Mouse (Mus musculus) kidney, adult 2 months (tissue): ENCODE measurements at regions not wholly inside any gene's neighbourhood (a gene's known extent, or its start where the extent isn't known, plus 50 kb on each side); places are given as distances from the start of the nearest gene placed in this dataset.

ENCODE experiments used
- DNase-seq: peaks from one replicate; pipeline ENCODE4 v3.0.0; 2021
- H3K27ac ChIP-seq: fragments of 200-500 bp; 2 replicates; pipeline ENCODE4 v1.5.1; 2012; ENCODE audit warnings: low read depth, low read length, control low read depth, inconsistent platforms; ENCODE audit not compliant: insufficient read depth
- H3K27me3 ChIP-seq: fragments of 200-500 bp; replicated peaks from 2 replicates; pipeline ENCODE4 v1.6.1; 2012; ENCODE audit warnings: mild to moderate bottlenecking, moderate library complexity, low read length, inconsistent platforms; ENCODE audit not compliant: control insufficient read depth, insufficient read depth
- H3K36me3 ChIP-seq: fragments of 200-500 bp; 2 replicates; pipeline ENCODE4 v1.6.1; 2012; ENCODE audit warnings: mild to moderate bottlenecking, moderate library complexity, low read length, inconsistent platforms; ENCODE audit not compliant: control insufficient read depth, insufficient read depth
- H3K4me1 ChIP-seq: fragments of 200-500 bp; 2 replicates; pipeline ENCODE4 v1.6.1; 2011; ENCODE audit warnings: low read length; ENCODE audit not compliant: control insufficient read depth, insufficient read depth
- H3K4me3 ChIP-seq: fragments of 200-500 bp; 2 replicates; pipeline ENCODE4 v1.5.1; 2011; ENCODE audit warnings: mild to moderate bottlenecking, low read depth, low read length, control low read depth; ENCODE audit not compliant: insufficient read depth
- CTCF ChIP-seq: fragments of 200-500 bp; conservative IDR thresholded peaks from 2 replicates; pipeline ENCODE4 v1.5.1; 2011; ENCODE audit warnings: low read depth, mild to moderate bottlenecking, control low read depth, low read length, moderate library complexity, mixed read lengths; ENCODE audit not compliant: insufficient read depth, insufficient read length
- POLR2A ChIP-seq: fragments of 200-500 bp; IDR thresholded peaks from one replicate; pipeline ENCODE4 v1.6.1; 2011; ENCODE audit warnings: low read depth, low read length, control low read depth
- WGBS: fragments of 180-500 bp; shearing (Covaris S2); methylation state at CpG from one replicate; pipeline ENCODE4 v1.1.7; 2018; 5-methylcytosine and 5-hydroxymethylcytosine counted together

DNA sequence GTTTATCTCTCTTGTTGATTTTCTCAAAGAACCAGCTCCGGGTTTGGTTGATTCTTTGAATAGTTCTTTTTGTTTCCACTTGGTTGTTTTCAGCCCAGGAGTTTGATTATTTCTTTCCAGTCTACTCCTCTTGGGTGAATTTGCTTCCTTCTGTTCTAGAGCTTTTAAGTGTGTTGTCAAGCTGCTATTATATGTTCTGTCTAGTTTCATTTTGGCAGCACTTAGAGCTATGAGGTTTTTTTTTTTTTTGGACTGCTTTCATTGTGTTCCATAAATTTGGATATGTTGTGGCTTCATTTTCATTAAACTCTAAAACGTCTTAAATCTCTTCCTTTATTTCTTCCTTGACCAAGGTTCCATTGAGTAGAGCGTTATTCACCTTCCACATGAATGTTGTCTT is 485.3 kb downstream of the Slco6d1 start:
- no peaks in the 10 kb centered on the region for H3K36me3 ChIP-seq
- H3K4me3 ChIP-seq: no peak overlapping the region
- H3K4me1 ChIP-seq: no peaks in the 10 kb centered on the region
- no peak for TF ChIP-seq POLR2A
- TF ChIP-seq CTCF: no peak
- no peaks in the 10 kb centered on the region for H3K27me3 ChIP-seq
- WGBS: 79% methylated on average over 3 of the region's 3 CpGs
- DNase-seq: no peak
- H3K27ac ChIP-seq: no peak overlapping the region

DNA sequence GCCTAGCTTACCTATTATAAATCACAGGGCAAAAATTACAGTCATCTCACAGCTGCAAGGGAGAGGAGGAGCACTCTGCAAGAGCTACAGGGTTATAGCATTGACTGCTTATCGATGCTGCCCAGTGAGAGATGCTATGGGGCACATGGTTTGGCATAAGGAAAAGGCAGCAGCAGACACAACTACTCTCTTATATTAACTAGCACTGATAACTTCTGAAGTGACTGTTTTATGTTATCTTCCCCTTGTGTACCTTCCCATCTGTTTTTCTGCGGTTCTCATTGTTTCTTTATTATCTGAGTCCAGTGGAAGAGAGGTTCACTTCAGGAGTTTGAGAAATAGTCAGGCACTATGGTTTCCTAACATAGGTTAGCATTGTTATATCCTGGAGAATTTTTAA is 502.1 kb downstream of the Slco6d1 start:
- DNase-seq: no peak
- no peaks in the 10 kb centered on the region for H3K27me3 ChIP-seq
- no peaks in the 10 kb centered on the region for H3K4me1 ChIP-seq
- 85% methylated on average over 2 of the region's 2 CpGs for whole genome bisulfite sequencing
- H3K36me3 ChIP-seq: no peaks in the 10 kb centered on the region
- no peak overlapping the region for H3K4me3 ChIP-seq
- no peak overlapping the region for H3K27ac ChIP-seq
- TF ChIP-seq CTCF: no peak
- no peak for TF ChIP-seq POLR2A

- Histone ChIP-seq H3K27ac (no peak overlapping the region), H3K36me3 (no peaks in the 10 kb centered on the region), H3K4me1 (no peaks in the 10 kb centered on the region), H3K27me3 (no peaks in the 10 kb centered on the region), H3K4me3 (no peak overlapping the region)
- 68% methylated on average over 2 of the region's 2 CpGs for WGBS
- TF ChIP-seq CTCF: no peak
- no peak for TF ChIP-seq POLR2A
- no peak for DNase-seq
These were observed 504.0 kb downstream of the Slco6d1 start for GRCm38 (mm10) chr1:98924933-98925332.

GRCm38 (mm10) chr1:98930926-98931325 is 510.0 kb downstream of the Slco6d1 start:
- TF ChIP-seq POLR2A (no peak), CTCF (no peak)
- Histone ChIP-seq H3K27me3 (no peaks in the 10 kb centered on the region), H3K4me1 (no peaks in the 10 kb centered on the region), H3K27ac (no peak overlapping the region), H3K36me3 (no peaks in the 10 kb centered on the region), H3K4me3 (no peak overlapping the region)
- DNase-seq: no peak
- 61% methylated on average over 1 of the region's 1 CpGs for WGBS

DNA sequence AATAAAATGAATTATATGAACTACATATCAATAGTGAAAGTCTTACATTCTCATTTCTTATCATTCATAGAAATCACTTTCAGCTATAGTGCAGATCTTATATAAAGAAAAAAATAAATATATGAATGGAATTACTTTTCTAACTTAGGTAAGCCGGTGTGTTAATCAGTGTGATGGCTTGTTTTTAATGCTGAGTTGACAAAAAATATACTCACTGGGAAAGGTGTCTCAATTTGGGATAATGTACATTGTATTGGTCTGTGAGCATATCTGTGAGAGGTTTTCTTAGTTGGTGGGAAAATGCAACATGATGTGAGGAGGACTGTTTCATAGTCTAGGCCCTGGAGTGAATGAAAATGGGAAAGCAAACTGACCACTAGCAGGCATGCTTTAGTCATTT is 511.3 kb downstream of the Slco6d1 start:
- Histone ChIP-seq H3K27me3 (no peaks in the 10 kb centered on the region), H3K4me1 (no peaks in the 10 kb centered on the region), H3K27ac (no peak overlapping the region), H3K4me3 (no peak overlapping the region), H3K36me3 (no peaks in the 10 kb centered on the region)
- WGBS: 95% methylated on average over 1 of the region's 1 CpGs
- TF ChIP-seq CTCF (no peak), POLR2A (no peak)
- no peak for DNase-seq

DNA sequence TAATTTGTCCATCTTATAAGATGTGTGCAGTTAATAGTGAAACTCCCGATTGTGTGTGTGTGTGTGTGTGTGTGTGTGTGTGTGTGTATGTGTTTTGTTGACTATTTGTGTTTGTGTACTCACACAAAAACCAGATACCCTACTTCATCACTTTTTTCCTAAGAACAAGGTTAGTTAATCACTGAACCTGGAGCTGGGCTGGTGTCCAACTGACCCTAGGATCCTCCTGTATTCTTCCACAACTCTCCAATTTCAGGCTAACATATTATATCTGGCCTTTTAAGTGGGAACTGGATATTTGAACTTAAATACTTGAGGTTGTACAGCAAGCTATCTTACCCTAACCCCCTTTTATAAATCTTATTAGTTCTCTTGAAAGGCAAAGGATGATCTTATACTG is 556.8 kb downstream of the Slco6d1 start:
- peak; percentile 58 for DNase-seq
- 88% methylated on average over 1 of the region's 1 CpGs for WGBS

More for the DNA sequence above, 556.8 kb downstream of the Slco6d1 start:
- H3K36me3 ChIP-seq: no peaks in the 10 kb centered on the region
- TF ChIP-seq CTCF (no peak), POLR2A (no peak)
- H3K4me3 ChIP-seq: no peak overlapping the region
- no peak overlapping the region for H3K27ac ChIP-seq
- no peaks in the 10 kb centered on the region for H3K27me3 ChIP-seq
- no peaks in the 10 kb centered on the region for H3K4me1 ChIP-seq
